Mouse (Mus musculus) small intestine, adult 2 months (tissue): ENCODE results near the gene Adgrb3.

Experiments
- CTCF ChIP-seq: fragments of 200-500 bp; IDR thresholded peaks from 2 replicates; pipeline ENCODE4 v1.5.1; 2012; ENCODE audit warnings: low read depth, mild to moderate bottlenecking, control low read depth, inconsistent platforms, low read length, moderate library complexity, mixed read lengths; ENCODE audit not compliant: insufficient replicate concordance, insufficient read length; ENCODE audit errors: extremely low read depth
- POLR2A ChIP-seq: fragments of 200-500 bp; IDR thresholded peaks from 2 replicates; pipeline ENCODE4 v1.6.1; 2012; ENCODE audit warnings: low read depth, mild to moderate bottlenecking, control low read depth, inconsistent platforms, low read length, moderate library complexity

GRCm38 (mm10) chr1:25085616-25086372 lies 743.7 kb downstream of the Adgrb3 start:
- TF ChIP-seq CTCF: no peak
- TF ChIP-seq POLR2A: no peak
